Mouse (Mus musculus) ovary, postnatal 14 days (tissue): Measurements from ENCODE around the gene Hcn2.
"Not testable (repeated sequence)": the region's sequence is repeated elsewhere in the genome, so short reads cannot be mapped to it uniquely, and the experiment has no call there.

ENCODE experiments used
- DNase-seq: peaks from one replicate; pipeline ENCODE4 v3.0.0; 2022; ENCODE audit warnings: low spot score

Gene Hcn2

GRCm38 (mm10) chr10:79743650-79744365 lies 27.4 kb downstream of the Hcn2 start:
- DNase-seq: no peak

- no peak for DNase-seq
Measured at GRCm38 (mm10) chr10:79745411-79745810, 29.0 kb downstream of the Hcn2 start.

DNA sequence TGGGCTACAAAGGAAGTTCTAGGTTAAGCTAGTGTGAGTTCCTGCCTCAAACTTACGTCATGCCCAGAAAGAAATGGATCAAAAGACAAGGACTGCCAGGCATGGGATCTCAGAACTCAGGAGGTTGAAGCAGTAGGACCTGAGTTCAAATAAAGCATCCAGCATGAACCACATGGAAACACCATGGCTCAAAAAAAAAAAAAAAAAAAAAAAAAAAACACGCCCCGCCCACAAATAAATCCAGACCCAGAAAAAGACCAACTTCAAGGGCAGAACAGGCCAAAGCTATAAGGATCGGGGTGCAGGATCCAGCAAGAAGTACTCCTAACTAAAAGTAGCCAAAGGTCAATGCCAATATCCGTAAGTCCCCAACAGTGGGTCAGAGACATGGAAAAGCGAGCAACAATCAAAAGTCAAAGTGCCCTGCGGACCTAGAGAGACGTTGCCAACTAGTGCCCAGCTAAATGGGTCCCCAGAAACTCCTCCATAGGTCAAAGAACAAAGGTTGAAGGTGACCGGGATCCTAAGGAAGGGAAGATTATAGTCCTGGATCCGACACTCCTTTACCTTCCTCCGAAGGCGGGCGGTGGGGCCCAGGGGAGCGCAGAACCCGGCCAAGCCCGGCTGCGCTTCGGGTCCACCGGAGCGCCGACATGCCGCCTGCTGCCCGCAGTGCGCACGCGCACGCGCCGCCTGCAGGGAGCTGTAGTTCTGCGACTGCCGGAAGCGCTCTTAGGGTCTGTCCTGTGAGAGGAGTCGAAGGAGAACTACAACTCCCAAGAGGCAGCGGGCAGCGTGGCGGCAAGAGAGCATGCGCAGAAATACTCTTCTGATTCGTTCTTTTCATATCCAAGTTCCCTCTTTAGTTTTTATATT lies 29.7 kb downstream of the Hcn2 start, which contains the start of gene Polrmt:
Polrmt (minus strand) TSS at position 684 of the 876 bp plus-strand sequence.
- DNase-seq: peak; percentile 87

GRCm38 (mm10) chr10:79746774-79747151 lies 30.3 kb downstream of the Hcn2 start:
- no peak for DNase-seq

GRCm38 (mm10) chr10:79748496-79748895 lies 32.1 kb downstream of the Hcn2 start:
- DNase-seq: no peak

GRCm38 (mm10) chr10:79754856-79755516 lies 38.6 kb downstream of the Hcn2 start, which contains the start of gene Fgf22:
Gene Fgf22, plus strand, starts transcription at chr10:79755076.
- peak; percentile 37 for DNase-seq

DNA sequence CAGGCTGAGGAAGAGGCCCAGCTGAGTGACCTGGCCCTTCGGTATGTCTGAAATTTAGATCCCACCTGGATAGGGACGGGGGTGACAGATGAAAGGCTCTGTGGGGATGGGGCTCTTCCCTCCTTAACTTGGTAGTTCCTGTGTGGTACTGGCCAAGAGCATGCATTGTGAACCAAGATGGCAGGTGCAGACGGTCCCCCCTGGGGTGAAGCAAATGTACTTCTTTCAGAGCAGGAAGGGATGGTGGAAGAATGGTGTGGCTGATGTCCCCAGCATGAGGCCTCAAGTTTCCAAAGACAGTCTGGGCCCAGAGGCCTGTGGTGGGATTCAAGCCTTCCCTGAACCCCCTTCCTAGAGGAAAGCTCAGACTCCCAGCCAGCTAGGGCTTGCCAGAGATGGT lies 39.4 kb downstream of the Hcn2 start:
- no peak for DNase-seq

GRCm38 (mm10) chr10:79756660-79757059 lies 40.2 kb downstream of the Hcn2 start:
- DNase-seq: no peak

GRCm38 (mm10) chr10:79759675-79760074 lies 43.2 kb downstream of the Hcn2 start:
- not testable (repeated sequence) for DNase-seq

DNA sequence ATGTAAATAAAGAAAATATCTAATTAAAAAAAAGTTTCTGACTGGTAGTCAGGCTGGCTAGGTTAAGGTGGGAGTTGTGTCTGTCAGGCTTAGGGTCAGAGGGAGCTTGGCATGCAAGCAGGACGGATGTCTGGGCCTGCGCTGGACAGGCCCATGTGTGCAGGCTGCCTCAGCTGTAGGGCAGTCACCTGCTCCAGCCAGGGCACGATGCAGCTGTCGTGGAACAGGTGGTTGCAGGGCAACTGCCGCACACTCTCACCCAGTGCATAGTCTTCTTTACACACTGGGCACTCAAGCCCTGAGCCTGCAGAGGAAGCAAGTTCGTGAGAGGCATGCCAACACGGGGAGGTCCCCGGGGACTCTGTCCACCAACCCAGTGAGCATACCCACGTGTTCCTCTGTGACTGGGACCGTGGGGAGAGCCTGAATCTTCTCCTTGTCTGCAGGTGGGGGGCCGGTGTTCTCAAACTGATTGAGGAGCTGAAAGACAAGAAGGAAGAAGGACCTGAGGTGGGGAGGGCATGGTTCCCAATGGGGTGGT lies 44.2 kb downstream of the Hcn2 start:
- DNase-seq: no peak

DNA sequence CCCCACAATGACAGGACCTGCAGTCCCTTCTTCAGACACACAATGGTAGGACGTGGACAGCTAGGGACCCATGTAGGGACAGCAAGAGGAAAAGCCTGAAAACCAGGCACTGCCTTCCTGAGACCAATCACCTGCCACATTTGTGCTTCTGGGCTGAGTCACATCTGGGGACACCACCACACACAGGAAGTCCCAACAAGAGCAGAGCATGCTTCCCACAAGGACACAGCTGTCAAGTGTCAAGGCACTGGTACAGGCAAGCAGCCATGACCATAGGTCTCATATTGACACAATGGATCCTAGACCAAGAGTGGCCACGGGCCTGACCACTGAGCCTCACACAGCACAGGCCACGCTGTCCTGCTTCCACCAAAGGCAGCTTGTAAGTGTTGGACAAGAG lies 46.4 kb downstream of the Hcn2 start:
- no peak for DNase-seq

DNA sequence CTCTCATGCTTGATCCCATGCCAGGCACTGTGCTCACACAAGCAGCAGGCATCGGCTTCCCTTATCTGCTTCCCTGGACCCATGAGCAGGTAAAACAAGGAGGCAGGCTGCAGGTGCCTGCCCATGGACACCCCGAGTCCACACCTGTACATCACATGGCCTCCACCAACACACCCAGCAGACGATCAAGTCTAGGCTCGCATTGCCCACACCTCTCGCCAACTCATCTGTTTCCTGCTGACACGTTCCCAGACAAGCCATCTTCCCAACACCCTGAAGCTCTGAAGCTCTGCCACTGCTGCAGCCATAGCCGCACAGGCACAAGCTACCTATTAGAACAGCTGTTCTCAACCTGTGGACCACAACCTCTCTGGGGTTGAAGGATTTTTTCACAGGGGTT lies 47.8 kb downstream of the Hcn2 start:
- no peak for DNase-seq

- no peak for DNase-seq
Measured at GRCm38 (mm10) chr10:79765228-79765745, 48.9 kb downstream of the Hcn2 start.

DNA sequence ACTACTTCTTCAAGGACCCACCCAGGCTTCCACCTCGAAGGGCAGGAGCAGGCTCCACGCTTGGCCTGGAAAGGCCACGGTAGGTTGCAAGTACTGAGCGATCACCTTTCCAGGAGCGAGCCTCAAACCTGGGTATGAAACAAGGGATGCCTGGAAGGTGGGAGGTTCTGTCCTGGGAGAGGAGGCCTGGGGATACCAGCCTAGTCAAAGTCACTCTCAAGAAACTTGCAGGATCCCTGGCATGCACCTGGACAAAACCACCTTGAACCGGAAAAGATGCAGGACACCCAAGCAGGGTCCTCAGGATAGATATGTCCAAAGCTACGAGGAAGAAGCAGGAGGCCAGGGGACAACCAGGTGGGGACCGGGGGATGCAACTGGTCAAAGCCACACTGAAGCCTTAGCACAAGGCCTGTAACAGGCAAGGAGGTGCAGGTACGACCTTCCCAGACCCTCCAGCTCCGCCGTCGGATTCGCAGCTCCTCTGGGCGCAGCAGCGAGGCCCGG lies 49.6 kb downstream of the Hcn2 start:
- DNase-seq: no peak

- peak; percentile 99 for DNase-seq
Measured at GRCm38 (mm10) chr10:79766508-79767325, 50.3 kb downstream of the Hcn2 start, which contains the start of gene Rnf126. Gene Rnf126, minus strand, starts transcription at chr10:79766952.

DNA sequence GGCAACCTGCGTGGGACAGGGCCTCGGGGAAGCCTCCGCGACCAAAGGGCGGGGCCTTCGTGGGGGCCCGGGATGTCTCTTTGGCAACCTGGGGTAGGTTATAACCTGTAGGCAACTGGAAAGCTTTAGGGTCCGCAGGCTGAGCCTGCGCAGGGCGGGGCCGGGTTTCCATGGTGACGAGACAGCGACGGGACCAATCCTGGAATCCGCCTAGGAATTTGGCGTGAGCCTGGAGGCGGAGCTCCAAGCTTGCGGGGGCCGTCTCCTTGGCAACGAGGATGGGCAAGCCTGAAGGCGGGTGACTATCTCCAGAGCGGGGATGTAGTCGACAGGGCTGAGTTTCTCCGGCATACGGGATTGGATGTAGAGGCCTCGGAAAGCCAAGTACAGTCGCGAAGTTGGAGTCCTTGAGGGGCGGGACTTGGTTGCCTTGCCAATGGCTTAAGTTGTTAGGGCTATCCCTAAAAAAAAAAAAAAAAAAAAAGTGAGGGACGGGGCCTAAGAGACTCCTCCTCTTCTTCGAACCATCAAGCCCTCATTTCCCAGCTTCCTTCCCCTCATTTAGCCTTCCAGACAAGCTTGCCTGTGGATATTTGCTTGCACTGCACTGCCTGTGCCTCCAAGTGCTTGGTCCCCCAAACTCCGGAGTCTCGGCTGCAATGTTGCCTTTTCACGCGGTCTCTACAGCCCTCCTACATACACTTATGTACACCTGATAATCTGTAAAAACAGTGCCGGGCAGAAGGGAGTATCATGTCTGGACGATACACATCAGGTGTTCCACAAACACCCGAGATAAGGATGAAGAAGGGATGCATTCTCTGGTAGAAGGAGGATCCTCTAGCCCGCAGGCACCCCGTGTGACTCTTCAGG lies 51.2 kb downstream of the Hcn2 start:
- peak; percentile 88 for DNase-seq

- DNase-seq: peak; percentile 70
Measured at GRCm38 (mm10) chr10:79768400-79768799, 52.0 kb downstream of the Hcn2 start.

GRCm38 (mm10) chr10:79769329-79769728 lies 52.9 kb downstream of the Hcn2 start:
- no peak for DNase-seq

DNA sequence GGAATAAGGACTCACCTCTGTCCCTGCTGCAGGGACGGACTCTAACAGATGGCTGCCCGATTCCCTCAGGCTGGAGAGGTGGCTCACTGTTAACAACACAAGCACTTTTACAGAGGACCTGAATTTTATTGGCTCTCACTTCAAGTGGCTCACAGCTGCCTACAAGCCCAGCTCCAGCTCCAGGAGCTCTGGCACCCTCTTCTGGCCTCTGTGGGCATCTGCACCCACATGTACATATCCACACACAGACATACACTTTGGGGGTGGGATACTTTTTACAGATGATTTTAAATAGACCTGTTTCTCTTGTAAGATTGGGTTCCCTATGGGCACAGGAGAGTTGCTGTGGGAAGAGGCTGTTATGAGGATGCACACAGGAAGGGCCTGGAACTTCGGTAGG lies 55.9 kb downstream of the Hcn2 start:
- no peak for DNase-seq

DNA sequence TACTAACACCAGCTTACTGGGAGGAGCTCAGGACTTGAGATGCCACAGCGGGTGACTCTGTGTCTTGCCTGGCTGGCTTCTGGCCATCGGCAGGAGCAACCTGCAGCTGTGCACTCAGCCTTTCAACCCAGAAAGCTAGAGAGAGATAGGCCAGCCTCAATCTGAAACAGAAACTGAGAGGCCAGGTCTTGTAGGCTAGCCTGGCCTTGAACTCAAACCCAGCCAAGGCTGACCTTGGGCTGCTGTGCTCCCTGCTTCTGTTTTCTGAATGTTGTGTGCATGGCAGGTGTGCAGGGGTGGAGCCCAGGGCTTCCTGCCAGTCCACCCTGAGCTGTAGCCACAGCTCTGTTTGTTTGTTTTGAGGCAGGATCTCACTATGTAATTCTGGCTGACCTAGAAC lies 56.8 kb downstream of the Hcn2 start:
- DNase-seq: no peak
